Mouse (Mus musculus) hindbrain, embryonic 14.5 days (tissue): ENCODE measurements around the gene Kif23. TPM values are rescaled to one million over a fixed set of nuclear protein-coding genes. Genes with fewer than 3 reads are reported as not detected.
A peak's percentile ranks its signal among the peaks of the same experiment; 100 is the strongest.

Experiments used
- ATAC-seq: fragments of 200-750 bp; cut with Nextera tagmentation; 2 replicates; pipeline ENCODE4 v1.8.0; 2017; ENCODE audit warnings: moderate number of reproducible peaks, mild to moderate bottlenecking, moderate TSS enrichment, moderate library complexity; ENCODE audit not compliant: low FRiP score
- DNase-seq: peaks from one replicate; pipeline ENCODE4 v3.0.0-alpha.2; 2015; ENCODE audit warnings: low spot score
- H3K27ac ChIP-seq: fragments of 300-500 bp; sonication (generic); 2 replicates; pipeline ENCODE4 v1.5.1; 2014; ENCODE audit warnings: mild to moderate bottlenecking, moderate library complexity
- H3K27me3 ChIP-seq: fragments of 300-500 bp; sonication (generic); 2 replicates; pipeline ENCODE4 v1.6.1; 2014; ENCODE audit warnings: mild to moderate bottlenecking, low read length, mixed read lengths; ENCODE audit not compliant: control insufficient read depth, insufficient read depth
- H3K36me3 ChIP-seq: fragments of 300-500 bp; sonication (generic); replicated peaks from 2 replicates; pipeline ENCODE4 v1.6.1; 2014; ENCODE audit not compliant: control insufficient read depth, insufficient read depth
- H3K4me1 ChIP-seq: fragments of 300-500 bp; sonication (generic); replicated peaks from 2 replicates; pipeline ENCODE4 v1.6.1; 2014; ENCODE audit warnings: antibody characterized with exemption, low read length, mixed read lengths; ENCODE audit not compliant: control insufficient read depth, insufficient read depth
- H3K4me2 ChIP-seq: fragments of 300-500 bp; sonication (generic); replicated peaks from 2 replicates; pipeline ENCODE4 v1.6.1; 2014; ENCODE audit warnings: mild to moderate bottlenecking, moderate library complexity
- H3K4me3 ChIP-seq: fragments of 300-500 bp; sonication (generic); replicated peaks from 2 replicates; pipeline ENCODE4 v1.5.1; 2014; ENCODE audit warnings: mild to moderate bottlenecking, low read length
- H3K9ac ChIP-seq: fragments of 300-500 bp; sonication (generic); 2 replicates; pipeline ENCODE4 v1.6.1; 2014
- H3K9me3 ChIP-seq: fragments of 300-500 bp; sonication (generic); 2 replicates; pipeline ENCODE4 v1.6.1; 2016; ENCODE audit warnings: low read length; ENCODE audit not compliant: control insufficient read depth
- WGBS: fragments of 180-500 bp; shearing (Covaris S2); extraction: QIAGEN DNeasy Blood & Tissue Kit; methylation state at CpG from one replicate; pipeline ENCODE4 v1.1.7; 2014; 5-methylcytosine and 5-hydroxymethylcytosine counted together
- polyA plus RNA-seq: library from polyadenylated mRNA; unstranded; fragments of >200 nt; fragmentation: Nextera tagmentation; extraction: Ambion mirVana; gene quantifications from 2 replicates; pipeline ENCODE4 v1.2.1, GENCODE M21; 2014

Gene Kif23
- polyA plus RNA-seq, 1 experiment from 2014 or later = 14.3 TPM

DNA sequence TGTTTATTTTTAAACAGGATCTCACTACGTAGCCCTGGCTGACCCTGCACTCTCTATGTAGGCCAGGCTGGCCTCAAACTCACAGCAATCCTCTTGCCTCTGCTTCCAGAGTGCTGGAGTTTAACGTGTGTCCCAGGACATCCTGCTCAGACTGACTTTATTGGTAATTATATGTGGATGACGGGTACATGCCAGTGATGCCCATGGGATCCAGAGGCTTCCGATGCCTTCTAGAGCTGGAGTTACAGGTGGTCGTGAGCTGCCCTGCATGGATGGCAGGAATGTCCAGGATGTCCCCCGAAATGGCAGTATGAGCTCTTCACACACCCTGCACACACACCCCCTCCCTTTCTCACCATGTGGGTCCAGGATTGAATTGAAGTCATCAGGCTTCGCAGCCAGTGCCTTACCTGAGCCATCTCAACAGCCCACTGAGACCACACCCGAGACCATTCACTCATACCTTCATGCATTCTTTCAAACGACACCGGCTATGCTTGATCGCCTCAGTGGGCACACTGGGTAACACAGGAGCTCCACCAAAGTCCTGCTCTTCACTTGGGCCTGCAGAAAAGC, 37.7 kb downstream of the Kif23 start:
- 90% methylated on average over 11 of the region's 11 CpGs for WGBS
- ATAC-seq (no peak), DNase-seq (no peak)
- Histone ChIP-seq H3K4me2 (no peak overlapping the region), H3K9ac (no peak overlapping the region), H3K9me3 (no peaks in the 10 kb centered on the region), H3K27ac (no peak overlapping the region), H3K4me1 (peaks cover 12% of the 10 kb centered on the region), H3K4me3 (no peak overlapping the region), H3K27me3 (no peaks in the 10 kb centered on the region), H3K36me3 (peaks cover 28% of the 10 kb centered on the region)

DNA sequence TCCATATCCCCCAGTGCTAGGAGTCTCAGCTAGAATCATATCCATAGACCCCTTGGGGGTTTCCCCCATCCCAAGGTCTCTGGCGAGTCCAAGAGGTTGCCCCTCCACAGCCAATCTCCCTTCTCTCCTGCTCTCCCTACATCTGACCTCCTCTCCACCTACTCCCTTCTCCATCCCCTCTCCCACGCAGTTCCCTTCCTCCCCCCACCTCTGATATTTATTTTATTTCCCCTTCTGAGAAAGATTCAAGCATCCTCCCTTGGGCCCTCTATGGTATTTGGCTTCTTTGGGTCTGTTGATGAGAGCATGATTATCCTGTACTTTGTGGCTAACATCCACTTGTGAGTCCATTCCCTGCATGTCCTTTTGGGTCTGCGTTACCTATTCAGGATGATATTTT, 38.2 kb downstream of the Kif23 start:
- H3K4me3 ChIP-seq = no peak overlapping the region
- no peaks in the 10 kb centered on the region for H3K9me3 ChIP-seq
- DNase-seq (no peak), ATAC-seq (no peak)
- no peak overlapping the region for H3K27ac ChIP-seq
- 88% methylated on average over 3 of the region's 3 CpGs for WGBS
- no peak overlapping the region for H3K4me2 ChIP-seq
- no peaks in the 10 kb centered on the region for H3K27me3 ChIP-seq
- H3K9ac ChIP-seq = no peak overlapping the region
- peaks cover 28% of the 10 kb centered on the region for H3K36me3 ChIP-seq
- H3K4me1 ChIP-seq = peaks cover 7% of the 10 kb centered on the region

DNA sequence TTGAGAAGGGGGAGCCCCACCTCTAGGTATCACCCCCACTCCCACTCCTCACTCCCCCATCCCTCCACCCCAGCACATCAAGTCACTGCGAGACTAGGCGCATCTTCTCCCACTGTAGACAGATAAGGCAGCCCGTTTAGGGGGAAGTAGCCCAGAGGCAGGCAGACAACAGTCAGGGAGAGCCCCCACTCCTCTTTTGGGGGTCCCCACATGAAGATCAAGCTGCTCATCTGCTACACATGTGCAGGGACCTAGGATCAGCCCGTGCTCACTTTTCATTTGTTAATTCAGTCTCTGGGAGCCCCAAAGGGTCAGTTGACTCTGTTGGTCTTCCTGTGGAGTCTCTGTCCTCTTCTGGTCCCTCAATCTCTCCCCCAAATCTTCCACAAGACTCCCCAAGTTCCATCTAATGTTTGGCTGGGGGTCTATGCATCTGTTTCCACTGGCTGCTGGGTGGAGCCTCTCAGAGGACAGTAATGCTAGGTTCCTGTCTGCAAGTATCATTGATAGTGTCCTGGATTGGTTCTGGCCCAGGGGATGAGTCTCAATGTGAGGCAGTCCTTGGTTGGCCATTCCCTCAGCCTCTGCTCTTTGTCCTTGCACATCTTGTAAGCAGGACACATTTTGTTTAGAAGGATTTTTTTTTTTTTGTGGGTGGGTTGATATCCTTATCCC, 38.8 kb downstream of the Kif23 start:
- H3K27me3 ChIP-seq = no peaks in the 10 kb centered on the region
- WGBS = 93% methylated on average over 4 of the region's 4 CpGs
- ATAC-seq = no peak

DNA sequence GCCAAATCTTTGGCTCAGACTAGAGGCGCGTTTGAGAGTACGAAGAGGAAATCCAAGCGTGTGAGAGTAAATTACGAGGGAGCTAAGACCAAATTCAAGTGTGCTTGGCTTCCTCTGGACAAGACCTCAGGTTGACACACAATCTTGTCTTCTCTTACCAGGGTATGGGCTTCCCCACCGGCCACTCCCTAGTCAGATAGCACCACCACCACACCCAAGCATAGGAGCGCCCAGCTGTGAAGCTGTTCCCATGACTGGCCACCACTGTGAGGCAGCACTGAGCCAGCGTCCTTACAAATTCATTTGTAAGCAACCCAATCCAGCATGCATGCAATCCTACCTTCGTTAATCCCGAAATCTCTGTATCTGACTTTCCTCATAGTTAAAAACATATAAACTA, 39.7 kb downstream of the Kif23 start:
- Histone ChIP-seq H3K4me2 (no peak overlapping the region), H3K4me3 (no peak overlapping the region), H3K4me1 (peaks cover 11% of the 10 kb centered on the region), H3K36me3 (peaks cover 13% of the 10 kb centered on the region), H3K9ac (no peak overlapping the region), H3K9me3 (no peaks in the 10 kb centered on the region), H3K27ac (no peak overlapping the region), H3K27me3 (0 out of 2 replicates have a peak, but pooled peaks cover 2% of the 10 kb centered on the region)
- ATAC-seq (no peak), DNase-seq (no peak)
- 68% methylated on average over 10 of the region's 10 CpGs for WGBS

More for the DNA sequence above, 38.8 kb downstream of the Kif23 start:
- H3K9me3 ChIP-seq = no peaks in the 10 kb centered on the region
- H3K4me2 ChIP-seq = no peak overlapping the region
- peaks cover 22% of the 10 kb centered on the region for H3K36me3 ChIP-seq
- peaks cover 3% of the 10 kb centered on the region for H3K4me1 ChIP-seq
- no peak for DNase-seq
- no peak overlapping the region for H3K27ac ChIP-seq
- no peak overlapping the region for H3K4me3 ChIP-seq
- no peak overlapping the region for H3K9ac ChIP-seq

DNA sequence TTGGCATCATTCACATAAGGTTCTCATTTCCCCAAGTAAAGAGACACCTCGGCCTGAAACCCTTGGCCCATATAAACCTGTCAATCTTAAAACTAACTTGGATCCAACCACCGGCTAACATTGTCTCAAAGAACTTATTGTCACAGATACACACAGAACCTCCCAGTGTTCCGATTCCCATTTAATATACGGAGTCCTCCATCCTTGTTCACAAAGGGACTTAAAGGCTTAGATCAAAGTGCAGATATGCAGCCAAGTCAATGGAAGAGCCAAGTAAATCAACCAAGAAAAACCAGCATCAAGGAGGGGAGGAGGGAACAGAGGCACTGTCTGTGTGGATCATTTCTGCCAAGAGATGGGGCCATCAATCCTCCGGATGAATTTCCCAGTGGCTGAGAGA, 41.0 kb downstream of the Kif23 start:
- H3K4me1 ChIP-seq = peaks cover 13% of the 10 kb centered on the region
- WGBS = 80% methylated on average over 5 of the region's 5 CpGs
- no peak for DNase-seq
- H3K4me2 ChIP-seq = no peak overlapping the region
- H3K9ac ChIP-seq = no peak overlapping the region
- H3K9me3 ChIP-seq = no peaks in the 10 kb centered on the region
- 0 out of 2 replicates have a peak, but pooled peaks cover 8% of the 10 kb centered on the region for H3K27me3 ChIP-seq
- no peak for ATAC-seq
- H3K4me3 ChIP-seq = no peak overlapping the region
- H3K27ac ChIP-seq = no peak overlapping the region
- H3K36me3 ChIP-seq = peaks cover under 1% of the 10 kb centered on the region; the same call in 1 of the 2 replicates

DNA sequence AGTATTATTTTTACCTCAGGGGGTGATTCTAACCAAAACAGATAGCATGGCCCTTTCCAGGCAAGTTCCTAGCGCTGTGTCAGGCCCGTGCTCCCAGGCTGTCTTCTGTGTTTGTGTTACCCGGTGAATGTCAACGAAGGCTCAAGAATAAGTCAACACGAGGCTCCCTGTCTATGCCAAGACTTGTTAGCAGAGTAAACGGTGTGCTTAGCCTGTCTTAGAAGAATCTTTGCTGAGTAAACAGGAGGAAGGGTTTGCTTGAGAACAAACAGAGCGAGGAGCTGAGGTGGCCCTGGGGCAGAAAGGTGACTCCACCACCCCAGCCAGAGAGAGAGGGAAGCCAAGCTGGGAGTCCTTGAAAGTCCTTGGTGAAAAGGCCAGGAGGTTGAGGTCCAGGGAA, 42.4 kb downstream of the Kif23 start:
- no peak for ATAC-seq
- peaks cover 13% of the 10 kb centered on the region for H3K4me1 ChIP-seq
- no peak overlapping the region for H3K4me2 ChIP-seq
- H3K36me3 ChIP-seq = no peaks in the 10 kb centered on the region
- DNase-seq = no peak
- H3K9me3 ChIP-seq = no peaks in the 10 kb centered on the region
- H3K9ac ChIP-seq = no peak overlapping the region
- 0 out of 2 replicates have a peak, but pooled peaks cover 13% of the 10 kb centered on the region for H3K27me3 ChIP-seq
- WGBS = 70% methylated on average over 7 of the region's 7 CpGs
- no peak overlapping the region for H3K4me3 ChIP-seq
- no peak overlapping the region for H3K27ac ChIP-seq

DNA sequence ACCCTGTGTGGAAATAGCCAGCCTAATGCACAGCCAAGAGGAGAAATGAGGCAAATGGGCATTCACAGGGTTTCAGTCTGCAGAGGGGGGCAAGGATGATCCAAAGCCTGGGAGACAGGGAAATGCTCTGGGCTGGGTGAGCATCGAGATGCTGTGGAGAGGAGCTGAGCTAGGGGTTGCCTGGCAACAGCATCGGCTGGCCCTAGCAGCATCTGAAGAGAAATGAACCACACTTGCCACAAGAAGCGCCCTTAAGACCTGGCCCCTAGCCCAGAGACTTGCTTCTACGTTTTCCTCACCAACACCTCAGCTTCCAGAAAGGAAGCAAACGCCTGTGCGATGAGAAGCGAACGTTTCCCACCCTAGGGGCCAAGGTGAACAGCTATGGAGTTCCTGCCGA, 44.1 kb downstream of the Kif23 start:
- Histone ChIP-seq H3K9me3 (no peaks in the 10 kb centered on the region), H3K36me3 (no peaks in the 10 kb centered on the region), H3K27ac (no peak overlapping the region), H3K9ac (no peak overlapping the region), H3K27me3 (peaks cover 19% of the 10 kb centered on the region; the same call in 1 of the 2 replicates), H3K4me1 (peaks cover 13% of the 10 kb centered on the region), H3K4me3 (no peak overlapping the region), H3K4me2 (no peak overlapping the region)
- DNase-seq (no peak), ATAC-seq (peak; percentile 52; the same call in 1 of the 2 replicates)
- 39% methylated on average over 9 of the region's 9 CpGs for WGBS

DNA sequence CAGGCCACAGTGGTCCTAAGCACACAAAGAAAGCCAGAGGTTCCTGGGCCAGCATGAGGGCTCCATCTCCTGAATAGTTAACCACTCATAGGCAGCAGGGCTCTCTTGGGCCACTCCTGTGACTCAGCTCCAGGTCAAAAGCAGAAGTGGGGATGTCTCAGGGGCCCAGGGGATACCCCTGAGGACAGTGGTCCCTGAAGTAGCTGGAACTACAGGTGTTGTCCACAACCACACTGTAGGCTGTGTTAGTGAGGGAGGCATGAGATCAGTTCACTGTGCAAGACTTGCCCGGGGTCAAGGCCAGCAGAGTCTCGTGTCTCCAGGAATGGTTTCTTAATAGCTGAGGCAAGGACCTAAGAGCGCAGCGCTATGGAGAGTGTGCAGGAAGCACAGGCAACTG, 45.0 kb downstream of the Kif23 start:
- Histone ChIP-seq H3K27me3 (peaks cover 19% of the 10 kb centered on the region; the same call in 1 of the 2 replicates), H3K9ac (no peak overlapping the region), H3K4me3 (no peak overlapping the region), H3K9me3 (no peaks in the 10 kb centered on the region), H3K4me1 (peaks cover 13% of the 10 kb centered on the region), H3K27ac (no peak overlapping the region), H3K4me2 (no peak overlapping the region), H3K36me3 (no peaks in the 10 kb centered on the region)
- ATAC-seq (no peak), DNase-seq (no peak)
- 78% methylated on average over 4 of the region's 4 CpGs for WGBS

DNA sequence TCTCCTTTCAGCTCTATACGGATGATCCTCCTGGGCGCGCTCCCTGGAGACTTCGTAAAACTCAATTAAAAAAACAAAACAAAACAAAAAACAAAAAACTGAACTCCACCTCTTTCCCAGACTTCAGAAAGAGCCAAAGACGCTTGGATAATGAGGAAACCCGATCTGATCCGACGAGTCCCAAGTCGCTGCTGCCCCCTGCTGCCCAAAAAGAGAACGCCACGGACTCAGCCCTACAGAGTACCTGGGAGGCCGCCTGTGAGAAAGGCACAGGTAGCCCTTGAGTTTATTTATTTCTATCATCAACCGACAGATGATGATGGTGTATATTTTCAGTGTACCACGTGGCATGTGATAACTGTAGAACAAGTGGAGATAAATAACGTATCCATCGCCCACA, 46.8 kb downstream of the Kif23 start:
- Histone ChIP-seq H3K9ac (no peak overlapping the region), H3K4me3 (no peak overlapping the region), H3K36me3 (no peaks in the 10 kb centered on the region), H3K4me2 (peak overlapping the region; percentile 20; the same call in 1 of the 2 replicates), H3K9me3 (no peaks in the 10 kb centered on the region), H3K27me3 (peaks cover 19% of the 10 kb centered on the region; the same call in 1 of the 2 replicates), H3K27ac (no peak overlapping the region), H3K4me1 (peaks cover 13% of the 10 kb centered on the region)
- DNase-seq (peak; percentile 93), ATAC-seq (no peak)
- WGBS = 7% methylated on average over 16 of the region's 16 CpGs
